Mouse (Mus musculus): ENCODE measurements at regions not wholly inside any gene's neighbourhood (a gene's known extent, or its start where the extent isn't known, plus 50 kb on each side); places are given as distances from the start of the nearest gene placed in this dataset.

DNA sequence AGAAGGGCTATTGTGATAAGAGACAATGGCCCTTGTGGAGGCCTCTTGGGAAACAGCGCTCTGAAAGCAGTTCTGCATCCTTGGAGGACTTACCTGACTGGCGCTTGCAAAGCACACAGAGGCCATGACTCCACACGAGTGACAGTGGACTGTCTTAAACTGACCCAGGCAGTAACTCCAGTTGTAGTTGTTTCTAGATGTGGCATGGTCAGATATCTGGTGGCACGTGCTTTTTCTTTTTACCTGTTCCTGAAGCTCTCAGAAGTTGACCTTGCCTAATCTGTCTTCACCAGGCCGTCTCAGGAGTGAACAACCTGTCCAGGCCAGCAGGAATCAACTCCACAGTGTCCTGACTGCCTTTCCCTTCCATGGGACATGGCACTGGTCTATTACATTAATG, 129.6 kb upstream of the Fbxo11 start:
- no peak overlapping the region for H3K4me3 ChIP-seq (ENCODE audit: insufficient read depth, low read depth, low read length)
- 94% methylated on average over 5 of the region's 5 CpGs for WGBS
- H3K27ac ChIP-seq (ENCODE audit: insufficient read depth, low read depth, low read length), result no peak overlapping the region
- no peak for TF ChIP-seq POLR2A (IDR thresholded peaks at IDR 0.05; ENCODE audit: insufficient read depth, low read depth, low read length)
- H3K4me1 ChIP-seq (ENCODE audit: control insufficient read depth, insufficient read depth, low read length), result 0 out of 2 replicates have a peak, but pooled peaks cover 2% of the 10 kb centered on the region

DNA sequence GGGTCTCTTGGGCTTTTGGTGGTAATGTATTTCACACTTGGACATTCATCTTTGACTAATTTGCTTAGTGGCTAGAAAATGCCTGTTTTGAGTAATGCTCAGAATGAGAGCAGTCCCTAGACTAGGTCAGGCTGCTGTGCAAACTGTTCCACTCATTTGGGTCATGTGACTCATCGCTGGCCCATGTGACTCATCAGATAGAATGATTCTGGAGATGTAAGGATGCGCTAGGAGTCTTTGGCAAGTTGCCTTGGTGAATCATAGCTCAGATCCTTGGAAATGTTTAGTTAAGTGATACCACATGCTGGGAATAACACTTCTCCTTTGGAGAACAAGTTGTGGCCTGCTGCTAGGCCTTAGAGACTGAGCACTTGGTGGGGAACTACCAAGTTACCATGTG, 130.2 kb upstream of the Fbxo11 start:
- 40% methylated on average over 2 of the region's 2 CpGs for WGBS
- Histone ChIP-seq H3K4me3 (ENCODE audit: insufficient read depth, low read depth, low read length) (no peak overlapping the region), H3K4me1 (ENCODE audit: control insufficient read depth, insufficient read depth, low read length) (0 out of 2 replicates have a peak, but pooled peaks cover 2% of the 10 kb centered on the region), H3K27ac (ENCODE audit: insufficient read depth, low read depth, low read length) (peak overlapping the region; percentile 1; the same call in 1 of the 2 replicates)
- TF ChIP-seq POLR2A (IDR thresholded peaks at IDR 0.05; ENCODE audit: insufficient read depth, low read depth, low read length) (no peak), CTCF (IDR thresholded peaks at IDR 0.05; ENCODE audit: insufficient read depth, low read depth, low read length) (no peak)

DNA sequence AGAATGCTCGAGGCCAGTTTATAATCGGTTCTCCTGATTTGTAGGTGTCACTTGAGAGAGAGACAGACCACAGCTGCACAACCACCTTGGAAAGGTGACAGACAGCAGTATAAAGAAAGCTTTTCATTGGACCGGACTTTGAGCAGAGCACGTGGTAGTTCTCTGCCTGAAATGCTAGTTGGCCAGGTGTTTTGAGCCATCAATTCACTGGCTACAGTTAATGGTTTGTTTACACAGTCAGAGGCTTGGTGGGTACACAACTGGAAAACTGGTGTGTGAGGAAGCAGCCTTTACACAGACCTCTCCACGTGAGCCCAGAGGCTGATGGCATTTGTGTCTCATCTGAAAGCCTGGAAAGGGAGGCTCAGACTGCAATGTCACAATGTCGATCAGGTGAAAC, 130.8 kb upstream of the Fbxo11 start:
- TF ChIP-seq POLR2A (IDR thresholded peaks at IDR 0.05; ENCODE audit: insufficient read depth, low read depth, low read length) (no peak), CTCF (IDR thresholded peaks at IDR 0.05; ENCODE audit: insufficient read depth, low read depth, low read length) (no peak)
- Histone ChIP-seq H3K4me1 (ENCODE audit: control insufficient read depth, insufficient read depth, low read length) (0 out of 2 replicates have a peak, but pooled peaks cover 2% of the 10 kb centered on the region), H3K27ac (ENCODE audit: insufficient read depth, low read depth, low read length) (peak overlapping the region; percentile 1; the same call in 1 of the 2 replicates), H3K4me3 (ENCODE audit: insufficient read depth, low read depth, low read length) (no peak overlapping the region)
- WGBS, result 75% methylated on average over 6 of the region's 6 CpGs

DNA sequence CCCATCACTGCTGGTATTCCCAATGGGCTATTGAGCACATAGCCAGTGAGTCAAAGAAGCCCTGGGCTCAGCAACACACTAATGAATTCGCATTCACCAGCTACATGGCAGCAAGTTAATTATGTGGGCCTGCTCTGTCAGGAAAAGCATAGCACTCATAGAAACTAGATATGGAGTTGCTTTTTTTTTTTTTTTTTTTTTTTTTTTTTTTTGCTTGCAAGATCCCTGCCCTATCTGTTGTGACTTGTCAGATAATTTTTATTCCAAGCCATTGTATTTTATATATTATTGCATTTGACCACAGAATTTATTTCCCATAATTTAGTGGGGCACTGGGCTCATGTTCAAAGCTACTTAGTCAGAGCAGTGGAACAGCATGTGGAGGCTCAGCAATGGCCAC, 131.2 kb upstream of the Fbxo11 start:
- no peak for TF ChIP-seq CTCF (IDR thresholded peaks at IDR 0.05; ENCODE audit: insufficient read depth, low read depth, low read length)
- no peak for TF ChIP-seq POLR2A (IDR thresholded peaks at IDR 0.05; ENCODE audit: insufficient read depth, low read depth, low read length)
- 78% methylated on average over 1 of the region's 1 CpGs for WGBS
- Histone ChIP-seq H3K27ac (ENCODE audit: insufficient read depth, low read depth, low read length) (peak overlapping the region; percentile 1; the same call in 1 of the 2 replicates), H3K4me3 (ENCODE audit: insufficient read depth, low read depth, low read length) (no peak overlapping the region), H3K4me1 (ENCODE audit: control insufficient read depth, insufficient read depth, low read length) (0 out of 2 replicates have a peak, but pooled peaks cover 2% of the 10 kb centered on the region)

DNA sequence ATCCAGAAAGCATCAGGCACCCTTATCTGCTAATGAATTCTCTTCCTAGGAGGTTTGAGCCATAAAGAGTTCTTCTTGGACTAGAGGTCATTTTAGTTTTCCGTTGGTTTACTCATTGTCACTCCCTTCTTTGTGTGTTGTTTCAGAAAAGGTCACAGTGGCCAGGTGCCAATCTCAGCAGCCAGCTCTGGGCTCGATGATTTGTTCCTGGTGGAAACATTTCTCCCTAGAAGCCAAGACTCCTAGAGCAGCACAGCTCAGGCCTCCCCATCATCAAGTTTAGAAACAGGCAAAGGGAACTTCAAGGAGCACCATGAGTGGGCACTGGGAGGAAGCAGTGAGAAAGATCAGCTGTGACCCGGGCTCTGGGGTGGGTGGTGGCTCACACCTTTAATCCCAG, 132.3 kb upstream of the Fbxo11 start:
- Histone ChIP-seq H3K4me1 (ENCODE audit: control insufficient read depth, insufficient read depth, low read length) (0 out of 2 replicates have a peak, but pooled peaks cover 2% of the 10 kb centered on the region), H3K27ac (ENCODE audit: insufficient read depth, low read depth, low read length) (no peak overlapping the region), H3K4me3 (ENCODE audit: insufficient read depth, low read depth, low read length) (no peak overlapping the region)
- WGBS, result 45% methylated on average over 3 of the region's 3 CpGs
- TF ChIP-seq POLR2A (IDR thresholded peaks at IDR 0.05; ENCODE audit: insufficient read depth, low read depth, low read length), result no peak
- TF ChIP-seq CTCF (IDR thresholded peaks at IDR 0.05; ENCODE audit: insufficient read depth, low read depth, low read length), result no peak

DNA sequence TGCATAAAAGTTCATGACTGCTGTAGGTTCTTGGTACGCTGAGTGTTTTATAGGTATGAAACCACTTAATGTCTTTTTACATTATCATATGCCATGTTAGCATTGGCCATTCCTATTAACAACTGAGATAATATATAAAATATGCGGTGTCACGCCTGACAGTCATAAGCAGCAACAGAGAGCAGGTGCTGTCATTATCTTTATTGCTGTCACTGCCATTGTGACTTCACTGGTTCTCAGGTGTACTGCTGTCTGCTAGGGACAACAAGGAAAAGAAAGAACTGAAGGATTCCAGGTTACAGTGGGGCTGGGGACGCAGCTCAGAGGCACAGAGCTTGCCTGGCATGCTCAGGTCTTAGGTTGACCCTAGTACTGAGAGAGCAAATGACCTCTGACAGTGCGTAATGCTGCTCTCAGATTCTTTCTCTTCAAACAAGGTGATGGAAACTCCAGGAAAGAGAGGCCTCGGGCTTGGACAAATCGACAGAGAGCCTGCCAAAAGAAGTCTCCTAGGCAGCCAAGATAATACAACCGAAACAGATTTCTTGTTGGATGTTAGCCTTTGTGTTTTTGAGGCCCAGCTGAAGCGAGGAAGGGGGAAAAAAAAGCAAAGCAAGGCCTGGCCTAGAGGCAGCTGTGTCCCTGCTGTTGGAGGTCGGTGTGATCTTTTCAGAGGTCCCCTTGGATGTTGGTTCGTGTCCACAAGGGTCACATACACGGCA, 136.3 kb upstream of the Fbxo11 start:
- 0 out of 2 replicates have a peak, but pooled peaks cover 2% of the 10 kb centered on the region for H3K4me1 ChIP-seq (ENCODE audit: control insufficient read depth, insufficient read depth, low read length)
- H3K27ac ChIP-seq (ENCODE audit: insufficient read depth, low read depth, low read length), result no peak overlapping the region
- H3K4me3 ChIP-seq (ENCODE audit: insufficient read depth, low read depth, low read length), result no peak overlapping the region
- 76% methylated on average over 12 of the region's 12 CpGs for WGBS
- TF ChIP-seq POLR2A (IDR thresholded peaks at IDR 0.05; ENCODE audit: insufficient read depth, low read depth, low read length), result no peak
- no peak for TF ChIP-seq CTCF (IDR thresholded peaks at IDR 0.05; ENCODE audit: insufficient read depth, low read depth, low read length)

DNA sequence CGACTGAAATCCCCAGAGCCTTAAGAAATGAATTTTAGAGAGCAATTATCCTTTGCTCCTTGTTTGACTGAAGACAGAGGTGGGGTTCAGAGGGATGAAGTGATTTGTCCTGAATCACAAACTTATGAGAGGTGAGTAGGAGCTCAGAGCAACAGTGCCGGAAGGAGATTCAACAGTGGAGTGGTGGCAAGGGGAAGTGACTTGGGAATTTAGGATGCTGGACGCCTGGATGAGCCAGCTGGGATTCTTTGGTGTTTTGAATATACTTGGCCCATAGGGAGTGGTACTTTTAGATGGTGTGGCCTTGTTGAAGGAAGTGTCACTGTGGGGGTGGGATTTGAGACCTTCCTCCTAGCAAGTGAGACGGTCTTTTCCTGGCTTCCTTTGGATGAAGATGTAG, 137.1 kb upstream of the Fbxo11 start:
- TF ChIP-seq POLR2A (IDR thresholded peaks at IDR 0.05; ENCODE audit: insufficient read depth, low read depth, low read length) (no peak), CTCF (IDR thresholded peaks at IDR 0.05; ENCODE audit: insufficient read depth, low read depth, low read length) (no peak)
- 0 out of 2 replicates have a peak, but pooled peaks cover 2% of the 10 kb centered on the region for H3K4me1 ChIP-seq (ENCODE audit: control insufficient read depth, insufficient read depth, low read length)
- H3K4me3 ChIP-seq (ENCODE audit: insufficient read depth, low read depth, low read length), result no peak overlapping the region
- no peak overlapping the region for H3K27ac ChIP-seq (ENCODE audit: insufficient read depth, low read depth, low read length)
- WGBS, result 95% methylated on average over 4 of the region's 4 CpGs

DNA sequence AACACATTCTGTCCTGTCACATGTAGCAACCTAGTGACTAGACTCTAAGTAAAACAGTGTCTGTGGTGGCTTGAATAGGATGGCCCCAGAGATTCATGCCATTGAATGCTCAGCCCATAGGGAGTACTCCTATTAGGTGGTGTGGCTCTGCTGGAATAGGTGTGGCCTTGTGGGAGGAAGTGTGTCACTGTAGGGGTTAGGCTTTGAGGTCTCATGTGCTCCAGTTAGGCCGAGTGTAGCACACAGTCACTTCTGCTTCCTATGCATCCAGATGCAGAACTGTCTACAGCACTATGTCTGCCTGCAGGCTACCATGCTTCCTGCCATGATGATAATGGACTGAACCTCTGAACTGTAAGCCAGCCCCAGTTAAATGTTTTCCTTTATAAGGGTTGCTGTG, 144.5 kb upstream of the Fbxo11 start:
- no peak overlapping the region for H3K4me3 ChIP-seq (ENCODE audit: insufficient read depth, low read depth, low read length)
- H3K27ac ChIP-seq (ENCODE audit: insufficient read depth, low read depth, low read length), result no peak overlapping the region
- no peaks in the 10 kb centered on the region for H3K4me1 ChIP-seq (ENCODE audit: control insufficient read depth, insufficient read depth, low read length)
- TF ChIP-seq POLR2A (IDR thresholded peaks at IDR 0.05; ENCODE audit: insufficient read depth, low read depth, low read length), result no peak
- TF ChIP-seq CTCF (IDR thresholded peaks at IDR 0.05; ENCODE audit: insufficient read depth, low read depth, low read length), result no peak
- 77% methylated on average over 1 of the region's 1 CpGs for WGBS

DNA sequence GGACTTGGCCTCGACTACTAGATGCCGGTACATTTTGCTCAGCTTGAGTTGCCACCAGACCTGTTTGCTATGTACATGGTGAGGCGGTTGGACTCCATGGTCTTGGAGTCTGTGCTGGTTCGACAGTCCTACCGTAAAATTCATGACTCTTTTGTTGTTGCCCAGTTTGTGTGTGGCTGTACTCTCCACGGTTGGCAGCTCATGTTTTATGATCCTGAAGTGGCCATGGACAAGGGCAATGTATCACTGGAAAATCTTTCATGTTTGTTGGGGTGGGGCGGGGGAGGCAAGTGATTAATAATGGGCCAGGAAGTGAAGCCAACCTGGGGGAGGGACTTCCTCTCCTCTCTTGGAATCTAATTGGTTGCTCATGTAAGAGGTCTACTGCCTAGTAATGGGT, 147.0 kb upstream of the Fbxo11 start:
- 89% methylated on average over 7 of the region's 7 CpGs for WGBS
- H3K4me3 ChIP-seq (ENCODE audit: insufficient read depth, low read depth, low read length), result no peak overlapping the region

More for the DNA sequence above, 147.0 kb upstream of the Fbxo11 start:
- Histone ChIP-seq H3K4me1 (ENCODE audit: control insufficient read depth, insufficient read depth, low read length) (no peaks in the 10 kb centered on the region), H3K27ac (ENCODE audit: insufficient read depth, low read depth, low read length) (no peak overlapping the region)
- no peak for TF ChIP-seq POLR2A (IDR thresholded peaks at IDR 0.05; ENCODE audit: insufficient read depth, low read depth, low read length)
- no peak for TF ChIP-seq CTCF (IDR thresholded peaks at IDR 0.05; ENCODE audit: insufficient read depth, low read depth, low read length)

All from olfactory bulb, adult 2 months (tissue).